Mouse (Mus musculus): ENCODE results near the gene Dusp1.
A peak's percentile ranks its signal among the peaks of the same experiment; 100 is the strongest.

The Dusp1 gene

GRCm38 (mm10) chr17:26561651-26562181, at the start of gene Dusp1:
Gene Dusp1 (minus strand): TSS chr17:26562128.
- DNase-seq (ENCODE audit: low spot score): no peak

- no peak for DNase-seq (ENCODE audit: low spot score)
These were observed 49.4 kb upstream of the Dusp1 start for GRCm38 (mm10) chr17:26611328-26611727.

GRCm38 (mm10) chr17:26609820-26610219, 47.9 kb upstream of the Dusp1 start:
- DNase-seq (ENCODE audit: low spot score): no peak

GRCm38 (mm10) chr17:26608877-26609276, 46.9 kb upstream of the Dusp1 start:
- DNase-seq (ENCODE audit: low spot score): no peak

GRCm38 (mm10) chr17:26608348-26608747, 46.4 kb upstream of the Dusp1 start:
- DNase-seq (ENCODE audit: low spot score): no peak

- DNase-seq (ENCODE audit: low spot score): no peak
These were observed 44.6 kb upstream of the Dusp1 start for GRCm38 (mm10) chr17:26606516-26606915.

GRCm38 (mm10) chr17:26605636-26606035, 43.7 kb upstream of the Dusp1 start:
- no peak for DNase-seq (ENCODE audit: low spot score)

- DNase-seq (ENCODE audit: low spot score): no peak
These were observed 41.4 kb upstream of the Dusp1 start for GRCm38 (mm10) chr17:26603311-26603710.

- no peak for DNase-seq (ENCODE audit: low spot score)
These were observed 40.5 kb upstream of the Dusp1 start for GRCm38 (mm10) chr17:26602371-26602885.

GRCm38 (mm10) chr17:26601926-26602325, 40.0 kb upstream of the Dusp1 start:
- DNase-seq (ENCODE audit: low spot score): no peak

- DNase-seq (ENCODE audit: low spot score): peak; percentile 36
These were observed 39.6 kb upstream of the Dusp1 start for GRCm38 (mm10) chr17:26601514-26601913.

- DNase-seq (ENCODE audit: low spot score): peak; percentile 33
These were observed 39.1 kb upstream of the Dusp1 start for GRCm38 (mm10) chr17:26600913-26601447.

GRCm38 (mm10) chr17:26598845-26599244, 36.9 kb upstream of the Dusp1 start:
- DNase-seq (ENCODE audit: low spot score): no peak

- no peak for DNase-seq (ENCODE audit: low spot score)
These were observed 35.0 kb upstream of the Dusp1 start for GRCm38 (mm10) chr17:26596856-26597481.

- DNase-seq (ENCODE audit: low spot score): peak; percentile 37
These were observed 34.3 kb upstream of the Dusp1 start for GRCm38 (mm10) chr17:26596168-26596658.

GRCm38 (mm10) chr17:26595448-26596167, 33.7 kb upstream of the Dusp1 start:
- DNase-seq (ENCODE audit: low spot score): no peak

- DNase-seq (ENCODE audit: low spot score): no peak
These were observed 33.0 kb upstream of the Dusp1 start for GRCm38 (mm10) chr17:26594958-26595357.

- DNase-seq (ENCODE audit: low spot score): no peak
These were observed 32.2 kb upstream of the Dusp1 start for GRCm38 (mm10) chr17:26594171-26594570.

GRCm38 (mm10) chr17:26593199-26593598, 31.3 kb upstream of the Dusp1 start:
- DNase-seq (ENCODE audit: low spot score): no peak

GRCm38 (mm10) chr17:26592510-26592909, 30.6 kb upstream of the Dusp1 start:
- peak; percentile 80 for DNase-seq (ENCODE audit: low spot score)

- no peak for DNase-seq (ENCODE audit: low spot score)
These were observed 26.1 kb upstream of the Dusp1 start for GRCm38 (mm10) chr17:26587961-26588487.

GRCm38 (mm10) chr17:26584558-26585136, 22.7 kb upstream of the Dusp1 start:
- DNase-seq (ENCODE audit: low spot score): peak; percentile 86

All from lung, postnatal 25 days (tissue).